8 mouse cellular contexts compared by ENCODE assay signal in the genomic region with DNA sequence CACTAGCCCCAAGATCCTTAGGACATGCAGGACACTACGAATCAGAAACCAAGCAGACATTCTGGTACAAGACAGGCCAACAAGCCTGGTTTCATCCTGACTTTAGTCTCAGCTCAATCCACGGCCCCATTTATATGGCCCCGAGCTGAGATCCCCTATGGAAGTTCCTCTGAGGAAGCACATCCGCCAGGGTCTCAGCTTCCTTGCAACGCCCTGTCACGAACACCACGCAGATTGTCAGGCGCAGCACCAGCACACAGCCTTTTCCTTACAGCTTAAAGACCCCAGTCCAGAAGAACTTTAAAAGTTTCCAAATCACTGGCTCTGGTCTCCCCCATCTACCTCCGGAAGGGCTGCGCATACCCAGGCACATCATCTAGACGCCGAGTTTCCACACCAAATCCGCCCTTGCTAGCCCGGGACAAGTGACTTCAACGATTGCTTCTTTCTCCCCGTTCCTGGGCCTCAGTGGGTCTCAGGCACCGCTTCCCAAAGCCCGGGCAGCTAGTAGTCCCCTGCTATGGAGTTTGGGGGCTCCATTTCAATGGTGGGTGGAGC. TPM values are rescaled to one million over a fixed set of nuclear protein-coding genes. Genes with fewer than 3 reads are reported as not detected.
DNase-seq lines count a peak whose midpoint lies in the region; ATAC-seq and TF ChIP-seq lines count a peak whose summit lies in the region.

No protein-coding gene starts in this region.

- peak overlapping the region; percentile 64 for H3K4me3 ChIP-seq in heart, adult 2 months
- no peak overlapping the region for H3K4me3 ChIP-seq in C2C12 (ENCODE audit: insufficient read depth, poor library complexity, severe bottlenecking)
- H3K4me3 ChIP-seq in forebrain, embryonic 16.5 days (replicated peaks; ENCODE audit: low read length) = peak overlapping the region; percentile 64
- peak overlapping the region; percentile 43 for H3K4me3 ChIP-seq in liver, embryonic 15.5 days (replicated peaks)

- H3K9ac ChIP-seq in heart, adult 2 months (ENCODE audit: low read depth, low read length) = no peak overlapping the region
- H3K9ac ChIP-seq in forebrain, embryonic 16.5 days (replicated peaks; ENCODE audit: low read depth, low read length) = peak overlapping the region; percentile 70
- no peak overlapping the region for H3K9ac ChIP-seq in liver, embryonic 15.5 days

- H3K79me3 ChIP-seq in C2C12 (ENCODE audit: low read depth) = no peaks in the 10 kb centered on the region

- intact Hi-C loops in heart, adult 2 months (cut with DNase I) = no loop called here

- TF ChIP-seq EP300 in heart, adult 2 months (IDR thresholded peaks at IDR 0.05; ENCODE audit: insufficient read depth, low read depth, low read length) = no peak

- H3K27me3 ChIP-seq in heart, adult 2 months (ENCODE audit: control insufficient read depth, insufficient read depth, low read length) = peaks cover 2% of the 10 kb centered on the region; the same call in 1 of the 2 replicates
- no peaks in the 10 kb centered on the region for H3K27me3 ChIP-seq in C2C12 (ENCODE audit: control insufficient read depth, insufficient read depth, insufficient read length)
- no peaks in the 10 kb centered on the region; the same call in 1 of the 2 replicates for H3K27me3 ChIP-seq in forebrain, embryonic 16.5 days (replicated peaks; ENCODE audit: control insufficient read depth, insufficient read depth, low read length)
- H3K27me3 ChIP-seq in liver, embryonic 15.5 days = peaks cover 70% of the 10 kb centered on the region

- no peak for ATAC-seq in forebrain, embryonic 16.5 days
- ATAC-seq in liver, embryonic 15.5 days (ENCODE audit: insufficient read depth) = no peak

- H3K4me1 ChIP-seq in heart, adult 2 months (ENCODE audit: control insufficient read depth, insufficient read depth, low read length) = no peaks in the 10 kb centered on the region
- H3K4me1 ChIP-seq in forebrain, embryonic 16.5 days (replicated peaks; ENCODE audit: control insufficient read depth, insufficient read depth, low read length) = peaks cover 27% of the 10 kb centered on the region
- H3K4me1 ChIP-seq in liver, embryonic 15.5 days (replicated peaks) = no peaks in the 10 kb centered on the region

- H3K27ac ChIP-seq in heart, adult 2 months = peak overlapping the region; percentile 48; the same call in 1 of the 2 replicates
- H3K27ac ChIP-seq in forebrain, embryonic 16.5 days (ENCODE audit: low read length) = peak overlapping the region; percentile 6; the same call in 1 of the 2 replicates
- no peak overlapping the region for H3K27ac ChIP-seq in liver, embryonic 15.5 days (replicated peaks)

- peak overlapping the region; percentile 96 for H3K4me2 ChIP-seq in forebrain, embryonic 16.5 days (ENCODE audit: low read length)
- peak overlapping the region; percentile 50 for H3K4me2 ChIP-seq in liver, embryonic 15.5 days

- no peaks in the 10 kb centered on the region for H3K79me2 ChIP-seq in heart, adult 2 months (replicated peaks; ENCODE audit: control insufficient read depth, insufficient read depth, low read length)
- no peaks in the 10 kb centered on the region for H3K79me2 ChIP-seq in C2C12 (ENCODE audit: control insufficient read depth, insufficient read depth)

- DNase-seq in heart, adult 2 months = no peak
- DNase-seq in heart, adult 11 months = no peak
- DNase-seq in urinary bladder, postnatal 36 days (ENCODE audit: low spot score in 2 of 2) = no peak
- no peak for DNase-seq in adrenal gland, postnatal 25 days
- no peak for DNase-seq in thymus, postnatal 36 days

- peak overlapping the region; percentile 58 for H3ac ChIP-seq in C2C12 (ENCODE audit: control insufficient read depth, insufficient read length, low read depth)

- no peak for TF ChIP-seq POLR2A in heart, adult 2 months (IDR thresholded peaks at IDR 0.05; ENCODE audit: insufficient read depth, low read depth, low read length)

- 31% methylated on average over 18 of the region's 18 CpGs for WGBS in heart, adult 2 months
- WGBS in forebrain, embryonic 16.5 days = 4% methylated on average over 18 of the region's 18 CpGs
- 8% methylated on average over 18 of the region's 18 CpGs for WGBS in liver, embryonic 15.5 days (ENCODE audit: insufficient replicate concordance)

- H3K36me3 ChIP-seq in heart, adult 2 months (ENCODE audit: control insufficient read depth, insufficient read depth, low read length) = no peaks in the 10 kb centered on the region
- H3K36me3 ChIP-seq in C2C12 (ENCODE audit: control insufficient read depth, insufficient read depth) = no peaks in the 10 kb centered on the region
- H3K36me3 ChIP-seq in forebrain, embryonic 16.5 days (ENCODE audit: control insufficient read depth, insufficient read depth) = no peaks in the 10 kb centered on the region
- H3K36me3 ChIP-seq in liver, embryonic 15.5 days (replicated peaks) = no peaks in the 10 kb centered on the region

- no peak for TF ChIP-seq CTCF in heart, adult 2 months (IDR thresholded peaks at IDR 0.05)
- no peak for TF ChIP-seq CTCF in C2C12 (IDR thresholded peaks at IDR 0.05; ENCODE audit: control insufficient read depth, insufficient read depth, insufficient read length)

- H3K9me3 ChIP-seq in forebrain, embryonic 16.5 days (ENCODE audit: control insufficient read depth, low read length) = no peaks in the 10 kb centered on the region
- no peaks in the 10 kb centered on the region for H3K9me3 ChIP-seq in liver, embryonic 15.5 days (replicated peaks)

TF ChIP-seq in C2C12, 6 proteins besides CTCF, POLR2A, EP300 and RAD21:
- TF ChIP-seq FOSL1 (IDR thresholded peaks at IDR 0.05; ENCODE audit: insufficient read depth, low read length, poor library complexity, severe bottlenecking) = no peak
- TF ChIP-seq MYOD1 (IDR thresholded peaks at IDR 0.05; ENCODE audit: control insufficient read depth, insufficient read length, low read depth) = no peak
- no peak for TF ChIP-seq MAX (IDR thresholded peaks at IDR 0.05)
- TF ChIP-seq MYOG (IDR thresholded peaks at IDR 0.05; ENCODE audit: control insufficient read depth, extremely low read depth, insufficient read length) = no peak
- no peak for TF ChIP-seq USF1 (IDR thresholded peaks at IDR 0.05; ENCODE audit: low read depth)
- no peak for TF ChIP-seq CEBPB (IDR thresholded peaks at IDR 0.05; ENCODE audit: low read depth)
TF ChIP-seq in C2C12: peak in this region for 0.

RNA-seq across cellular contexts. Expression of a gene that starts 0.9 kb away (rescaled TPM):
- under 1 TPM; 0.80 to 0.91 TPM for total RNA-seq in heart, adult 2 months (2021)
- polyA plus RNA-seq in heart, adult 2 months (2012; rRNA removed) = 1.3 and 1.5 TPM in 2 replicates
- 1.7 TPM for polyA plus RNA-seq in C2C12 (2012; fragmentation: generic; extraction: Trizol)
- 0.83 and 0.90 TPM in 2 replicates for polyA plus RNA-seq in forebrain, embryonic 16.5 days (2015; fragmentation: Nextera tagmentation; extraction: Ambion mirVana)
- polyA plus RNA-seq in liver, embryonic 15.5 days (2015; fragmentation: Nextera tagmentation; extraction: Ambion mirVana) = 0.14 and 0.29 TPM in 2 replicates
- total RNA-seq in adrenal gland, postnatal 25 days (2021) = 0.85 and 1.7 TPM in 2 replicates

RNA-seq across cellular contexts. Expression of a gene that starts 59.3 kb away (rescaled TPM):
- 1,000 to 10,000 TPM; 1,146 to 1,291 TPM for total RNA-seq in heart, adult 2 months (2021)
- 1,270 and 1,818 TPM in 2 replicates for polyA plus RNA-seq in heart, adult 2 months (2012; rRNA removed)
- polyA plus RNA-seq in C2C12 (2012; fragmentation: generic; extraction: Trizol) = 439 TPM
- 165 and 223 TPM in 2 replicates for polyA plus RNA-seq in forebrain, embryonic 16.5 days (2015; fragmentation: Nextera tagmentation; extraction: Ambion mirVana)
- 73.5 and 76.0 TPM in 2 replicates for polyA plus RNA-seq in liver, embryonic 15.5 days (2015; fragmentation: Nextera tagmentation; extraction: Ambion mirVana)
- total RNA-seq in adrenal gland, postnatal 25 days (2021) = 910 and 984 TPM in 2 replicates
